ENCODE assay signal across 8 mouse cellular contexts in genomic region chr19:55740753-55741438, GRCm38 (mm10). TPM values are rescaled to one million over a fixed set of nuclear protein-coding genes. Genes with fewer than 3 reads are reported as not detected.
A peak's percentile ranks its signal among the peaks of the same experiment; 100 is the strongest.
DNase-seq lines count a peak whose midpoint lies in the region; ATAC-seq and TF ChIP-seq lines count a peak whose summit lies in the region.

No protein-coding gene starts in this region.

- H3K9me3 ChIP-seq in hindbrain, embryonic 12.5 days (replicated peaks), result no peaks in the 10 kb centered on the region

- H3K4me3 ChIP-seq in cerebellum, adult 2 months (replicated peaks; ENCODE audit: insufficient read depth, low read depth, low read length), result peak overlapping the region; percentile 25
- H3K4me3 ChIP-seq in brown adipose tissue, adult 24 weeks (ENCODE audit: insufficient read depth, low read depth, low read length), result peak overlapping the region; percentile 60
- H3K4me3 ChIP-seq in hindbrain, embryonic 12.5 days, result peak overlapping the region; percentile 67

- 31% methylated on average over 10 of the region's 10 CpGs for WGBS in cerebellum, adult 2 months
- 14% methylated on average over 10 of the region's 10 CpGs for WGBS in hindbrain, embryonic 12.5 days

- peak overlapping the region; percentile 50 for H3K4me2 ChIP-seq in hindbrain, embryonic 12.5 days (replicated peaks)

- peaks cover 13% of the 10 kb centered on the region for H3K27me3 ChIP-seq in cerebellum, adult 2 months (ENCODE audit: control insufficient read depth, insufficient read depth, low read length)
- no peaks in the 10 kb centered on the region; the same call in 1 of the 2 replicates for H3K27me3 ChIP-seq in hindbrain, embryonic 12.5 days

- no peak for TF ChIP-seq POLR2A in cerebellum, adult 2 months (IDR thresholded peaks at IDR 0.05; ENCODE audit: borderline replicate concordance, insufficient read depth, low read length)

- no peak; the same call in 1 of the 2 replicates for ATAC-seq in hindbrain, embryonic 12.5 days (ENCODE audit: low FRiP score)
- 0 out of 2 replicates have a peak, but pooled peaks have one; percentile 4 for ATAC-seq in megakaryocyte, adult 5-6 weeks (ENCODE audit: poor library complexity, severe bottlenecking)
- ATAC-seq in megakaryocyte-erythroid progenitor cell, adult 5-6 weeks (replicated peaks; ENCODE audit: low FRiP score, low TSS enrichment, poor library complexity, severe bottlenecking), result no peak

- no peak for TF ChIP-seq CTCF in cerebellum, adult 2 months (IDR thresholded peaks at IDR 0.05; ENCODE audit: borderline replicate concordance, insufficient read depth, low read depth, low read length)

- H3K4me1 ChIP-seq in cerebellum, adult 2 months (ENCODE audit: control insufficient read depth, insufficient read depth, low read length), result no peaks in the 10 kb centered on the region
- H3K4me1 ChIP-seq in brown adipose tissue, adult 24 weeks (ENCODE audit: control insufficient read depth, insufficient read depth, insufficient read length, low read length), result peaks cover 8% of the 10 kb centered on the region; the same call in 1 of the 2 replicates
- H3K4me1 ChIP-seq in hindbrain, embryonic 12.5 days, result peaks cover 26% of the 10 kb centered on the region

- H3K9ac ChIP-seq in hindbrain, embryonic 12.5 days, result peak overlapping the region; percentile 59

- DNase-seq in cerebellum, adult 2 months, result no peak
- no peak for DNase-seq in cerebellum, adult 18-20 months
- DNase-seq in right cerebral cortex, postnatal 4 days, result no peak
- no peak for DNase-seq in embryo, embryonic 10 days (ENCODE audit: low spot score)

- H3K36me3 ChIP-seq in hindbrain, embryonic 12.5 days, result no peaks in the 10 kb centered on the region

- no peak overlapping the region for H3K27ac ChIP-seq in cerebellum, adult 2 months (ENCODE audit: insufficient read depth, low read length)
- H3K27ac ChIP-seq in brown adipose tissue, adult 24 weeks (replicated peaks; ENCODE audit: low read depth, low read length), result peak overlapping the region; percentile 99
- peak overlapping the region; percentile 74 for H3K27ac ChIP-seq in hindbrain, embryonic 12.5 days

RNA-seq across cellular contexts. Expression of gene Tcf7l2, which starts 0.7 kb away (rescaled TPM):
- 17.5 and 23.3 TPM in 2 replicates for polyA plus RNA-seq in cerebellum, adult 2 months (2012; rRNA removed)
- polyA plus RNA-seq in brown adipose tissue, adult 24 weeks (2012; ENCODE audit: insufficient read depth, insufficient read length, missing spikeins), result 8.1 and 8.5 TPM in 2 replicates
- 78.0 and 81.6 TPM in 2 replicates for polyA plus RNA-seq in hindbrain, embryonic 12.5 days (2016; fragmentation: Nextera tagmentation; extraction: Ambion mirVana)
- total RNA-seq in megakaryocyte, adult 5-6 weeks (2015), result 0.47 and 1.4 TPM in 2 replicates
- total RNA-seq in megakaryocyte, adult 5-6 weeks (2017), result 0.41 and 0.81 TPM in 2 replicates
- total RNA-seq in megakaryocyte-erythroid progenitor cell, adult 5-6 weeks (2014; fragmentation: Nextera tagmentation), result 4.6 and 6.4 TPM in 2 replicates
- total RNA-seq in megakaryocyte-erythroid progenitor cell, adult 5-6 weeks (2017), result 0.27 and 1.9 TPM in 2 replicates
